Mouse (Mus musculus) kidney, embryonic 16.5 days (tissue): Measurements from ENCODE around the gene Cog3. TPM values are rescaled to one million over a fixed set of nuclear protein-coding genes. Genes with fewer than 3 reads are reported as not detected.

Experiments
- ATAC-seq: fragments of 200-750 bp; cut with Nextera tagmentation; 2 replicates; pipeline ENCODE4 v1.8.0; 2017; ENCODE audit warnings: moderate TSS enrichment; ENCODE audit not compliant: low FRiP score, low TSS enrichment
- H3K27ac ChIP-seq: fragments of 300-500 bp; sonication (generic); 2 replicates; pipeline ENCODE4 v1.5.1; 2014; ENCODE audit warnings: low read length
- H3K27me3 ChIP-seq: fragments of 300-500 bp; sonication (generic); 2 replicates; pipeline ENCODE4 v1.6.1; 2014; ENCODE audit warnings: low read length, control low read depth, mixed read lengths; ENCODE audit not compliant: insufficient read depth
- H3K36me3 ChIP-seq: fragments of 300-500 bp; sonication (generic); 2 replicates; pipeline ENCODE4 v1.6.1; 2014; ENCODE audit warnings: low read length, control low read depth, mixed read lengths; ENCODE audit not compliant: insufficient read depth
- H3K4me1 ChIP-seq: fragments of 300-500 bp; sonication (generic); 2 replicates; pipeline ENCODE4 v1.6.1; 2014; ENCODE audit warnings: low read length, control low read depth, mixed read lengths; ENCODE audit not compliant: insufficient read depth
- H3K4me2 ChIP-seq: fragments of 300-500 bp; sonication (generic); replicated peaks from 2 replicates; pipeline ENCODE4 v1.6.1; 2014; ENCODE audit warnings: low read depth, low read length
- H3K4me3 ChIP-seq: fragments of 300-500 bp; sonication (generic); 2 replicates; pipeline ENCODE4 v1.5.1; 2014; ENCODE audit warnings: mild to moderate bottlenecking, low read length
- H3K9ac ChIP-seq: fragments of 300-500 bp; sonication (generic); replicated peaks from 2 replicates; pipeline ENCODE4 v1.6.1; 2014; ENCODE audit warnings: low read length
- H3K9me3 ChIP-seq: fragments of 300-500 bp; sonication (generic); 2 replicates; pipeline ENCODE4 v1.6.1; 2016; ENCODE audit warnings: low read length, control low read depth
- WGBS: fragments of 180-500 bp; shearing (Covaris S2); extraction: QIAGEN DNeasy Blood & Tissue Kit; methylation state at CpG from one replicate; pipeline ENCODE4 v1.1.7; 2014; 5-methylcytosine and 5-hydroxymethylcytosine counted together
- polyA plus RNA-seq: library from polyadenylated mRNA; unstranded; fragments of >200 nt; fragmentation: Nextera tagmentation; extraction: Ambion mirVana; gene quantifications from 2 replicates; pipeline ENCODE4 v1.2.1, GENCODE M21; 2015

Gene Cog3
- polyA plus RNA-seq, 1 experiment from 2014 or later: 25.2 TPM

DNA sequence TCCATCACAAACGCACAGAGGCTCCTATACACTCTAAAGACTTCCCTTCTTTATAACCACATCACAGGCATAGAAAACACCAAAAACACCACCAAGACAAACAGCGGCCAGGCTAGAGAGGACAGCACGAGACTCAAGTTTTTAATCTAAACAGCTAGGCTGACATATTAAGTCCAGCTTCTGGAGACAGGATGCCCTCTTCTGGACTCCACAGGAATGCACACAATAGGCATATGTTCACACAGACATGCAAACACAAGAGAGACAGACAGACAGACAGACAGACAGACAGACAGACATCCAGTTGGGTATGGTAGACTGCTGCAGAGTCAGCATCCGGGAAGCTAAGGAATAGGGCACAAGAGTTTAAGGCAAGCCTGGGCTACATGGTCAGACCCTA is 40.7 kb downstream of the Cog3 start:
- 73% methylated on average over 4 of the region's 4 CpGs for WGBS
- Histone ChIP-seq H3K4me2 (no peak overlapping the region), H3K4me1 (no peaks in the 10 kb centered on the region), H3K27me3 (no peaks in the 10 kb centered on the region), H3K36me3 (peaks cover 59% of the 10 kb centered on the region), H3K4me3 (no peak overlapping the region), H3K9ac (no peak overlapping the region), H3K27ac (no peak overlapping the region), H3K9me3 (no peaks in the 10 kb centered on the region)
- no peak for ATAC-seq

DNA sequence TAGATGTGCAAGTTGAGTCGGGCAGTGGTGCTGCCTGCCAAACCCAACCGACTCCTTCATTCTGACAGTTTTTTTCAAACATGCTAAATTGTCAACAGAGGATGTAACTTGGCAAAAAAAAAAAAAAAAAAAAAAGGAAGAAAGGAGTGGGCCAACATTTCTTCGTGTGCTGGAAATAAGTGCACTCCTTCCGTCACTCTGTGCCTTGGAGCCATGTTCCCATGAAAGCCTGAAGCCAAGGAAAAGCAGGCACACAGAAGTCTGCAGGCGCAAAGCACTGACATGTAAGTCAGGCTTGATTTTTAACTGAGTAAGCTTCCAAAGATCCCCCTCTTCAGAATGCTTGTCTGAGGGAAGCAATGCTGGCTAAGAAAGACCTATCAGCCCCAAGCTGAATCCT is 41.6 kb downstream of the Cog3 start:
- no peak overlapping the region for H3K4me3 ChIP-seq
- 0 out of 2 replicates have a peak, but pooled peaks cover 8% of the 10 kb centered on the region for H3K4me1 ChIP-seq
- 67% methylated on average over 5 of the region's 5 CpGs for WGBS
- 0 out of 2 replicates have a peak overlapping the region, but pooled peaks have one; percentile 46 for H3K27ac ChIP-seq
- no peak for ATAC-seq
- H3K36me3 ChIP-seq: peaks cover 52% of the 10 kb centered on the region
- no peak overlapping the region for H3K9ac ChIP-seq
- no peak overlapping the region for H3K4me2 ChIP-seq
- H3K9me3 ChIP-seq: no peaks in the 10 kb centered on the region
- no peaks in the 10 kb centered on the region for H3K27me3 ChIP-seq

DNA sequence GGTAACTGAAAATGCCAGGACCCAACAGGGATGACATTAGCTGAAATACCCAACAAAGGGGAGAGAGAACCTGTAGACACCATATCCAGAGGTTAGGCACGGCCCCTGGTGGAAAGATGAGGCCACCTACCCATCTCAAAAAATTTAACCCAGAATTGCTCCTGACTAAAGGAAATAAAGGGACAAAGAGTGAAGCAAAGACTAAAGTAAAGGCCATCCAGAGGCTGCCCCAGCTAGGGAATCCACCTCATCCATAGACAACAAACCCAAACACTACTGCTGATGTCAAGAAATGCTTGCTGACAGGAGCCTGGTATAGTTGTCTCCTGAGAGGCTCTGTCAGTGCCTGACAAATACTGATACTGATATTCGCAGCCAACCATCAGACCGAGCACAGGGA is 42.6 kb downstream of the Cog3 start:
- ATAC-seq: no peak
- H3K36me3 ChIP-seq: peaks cover 47% of the 10 kb centered on the region
- WGBS: 94% methylated on average over 3 of the region's 3 CpGs
- H3K4me2 ChIP-seq: no peak overlapping the region
- no peak overlapping the region for H3K4me3 ChIP-seq
- H3K4me1 ChIP-seq: 0 out of 2 replicates have a peak, but pooled peaks cover 10% of the 10 kb centered on the region
- no peak overlapping the region for H3K27ac ChIP-seq
- H3K27me3 ChIP-seq: no peaks in the 10 kb centered on the region
- no peak overlapping the region for H3K9ac ChIP-seq
- no peaks in the 10 kb centered on the region for H3K9me3 ChIP-seq

DNA sequence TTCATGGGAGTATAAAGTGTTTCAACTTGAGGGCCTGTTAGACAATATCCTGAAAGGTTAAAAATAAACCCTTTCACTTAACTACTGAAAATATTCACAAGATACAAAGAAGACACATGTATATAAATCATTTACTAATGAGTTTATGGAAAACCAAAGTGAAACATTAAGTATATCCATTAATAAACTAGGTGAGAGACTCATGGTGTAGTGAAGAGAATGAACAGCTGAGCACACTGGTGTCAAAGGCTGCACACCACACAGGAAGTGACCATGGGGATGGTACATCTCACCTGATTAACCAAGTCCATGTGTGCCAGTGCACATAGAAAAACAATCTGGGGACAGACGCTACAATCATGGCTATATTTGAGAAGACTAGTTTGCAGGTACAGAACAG is 45.3 kb downstream of the Cog3 start:
- peak; percentile 70; the same call in 1 of the 2 replicates for ATAC-seq
- H3K27ac ChIP-seq: peak overlapping the region; percentile 55; the same call in 1 of the 2 replicates
- 68% methylated on average over 1 of the region's 1 CpGs for WGBS

DNA sequence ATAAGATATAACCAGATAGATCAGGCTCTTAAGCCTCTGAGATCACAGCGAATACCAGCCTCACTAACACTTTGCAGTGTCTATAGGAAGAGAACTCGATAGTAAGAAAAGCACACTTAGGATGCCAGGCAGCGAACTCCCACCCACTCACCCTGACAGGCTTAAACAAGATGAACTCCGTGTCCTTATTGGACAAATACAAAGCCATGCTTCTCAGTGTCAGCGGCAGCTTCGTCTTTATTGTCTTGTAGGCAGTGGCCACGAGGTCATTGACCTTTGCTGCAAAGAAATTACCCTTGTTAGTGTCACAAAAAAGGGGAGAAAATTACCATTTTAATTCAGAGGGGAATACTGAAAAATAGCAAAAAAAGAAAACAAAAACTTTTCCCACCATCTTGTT is 46.5 kb downstream of the Cog3 start:
- Histone ChIP-seq H3K9me3 (no peaks in the 10 kb centered on the region), H3K27me3 (no peaks in the 10 kb centered on the region), H3K36me3 (peaks cover 41% of the 10 kb centered on the region), H3K9ac (no peak overlapping the region), H3K4me1 (0 out of 2 replicates have a peak, but pooled peaks cover 10% of the 10 kb centered on the region), H3K27ac (peak overlapping the region; percentile 80), H3K4me2 (no peak overlapping the region), H3K4me3 (no peak overlapping the region)
- ATAC-seq: no peak
- 38% methylated on average over 7 of the region's 7 CpGs for WGBS

More for the DNA sequence above, 45.3 kb downstream of the Cog3 start:
- H3K4me3 ChIP-seq: no peak overlapping the region
- H3K9ac ChIP-seq: no peak overlapping the region
- no peaks in the 10 kb centered on the region for H3K9me3 ChIP-seq
- H3K36me3 ChIP-seq: peaks cover 33% of the 10 kb centered on the region
- H3K27me3 ChIP-seq: no peaks in the 10 kb centered on the region
- 0 out of 2 replicates have a peak, but pooled peaks cover 10% of the 10 kb centered on the region for H3K4me1 ChIP-seq
- H3K4me2 ChIP-seq: no peak overlapping the region

- no peak overlapping the region for H3K4me2 ChIP-seq
- 0 out of 2 replicates have a peak, but pooled peaks cover 10% of the 10 kb centered on the region for H3K4me1 ChIP-seq
- no peak overlapping the region for H3K4me3 ChIP-seq
- H3K36me3 ChIP-seq: peaks cover 36% of the 10 kb centered on the region
- ATAC-seq: peak; percentile 87
- no peaks in the 10 kb centered on the region for H3K27me3 ChIP-seq
- H3K9me3 ChIP-seq: no peaks in the 10 kb centered on the region
- WGBS: 49% methylated on average over 4 of the region's 4 CpGs
- peak overlapping the region; percentile 63; the same call in 1 of the 2 replicates for H3K27ac ChIP-seq
- no peak overlapping the region for H3K9ac ChIP-seq
Measured at GRCm38 (mm10) chr14:75706647-75707046, 47.7 kb downstream of the Cog3 start.

- H3K27me3 ChIP-seq: no peaks in the 10 kb centered on the region
- ATAC-seq: no peak
- H3K4me1 ChIP-seq: no peaks in the 10 kb centered on the region
- no peak overlapping the region for H3K27ac ChIP-seq
- no peak overlapping the region for H3K4me2 ChIP-seq
- peaks cover 8% of the 10 kb centered on the region for H3K36me3 ChIP-seq
- no peak overlapping the region for H3K4me3 ChIP-seq
- WGBS: 52% methylated on average over 1 of the region's 1 CpGs
- H3K9ac ChIP-seq: no peak overlapping the region
- H3K9me3 ChIP-seq: no peaks in the 10 kb centered on the region
Measured at GRCm38 (mm10) chr14:75697928-75698327, 56.4 kb downstream of the Cog3 start.

DNA sequence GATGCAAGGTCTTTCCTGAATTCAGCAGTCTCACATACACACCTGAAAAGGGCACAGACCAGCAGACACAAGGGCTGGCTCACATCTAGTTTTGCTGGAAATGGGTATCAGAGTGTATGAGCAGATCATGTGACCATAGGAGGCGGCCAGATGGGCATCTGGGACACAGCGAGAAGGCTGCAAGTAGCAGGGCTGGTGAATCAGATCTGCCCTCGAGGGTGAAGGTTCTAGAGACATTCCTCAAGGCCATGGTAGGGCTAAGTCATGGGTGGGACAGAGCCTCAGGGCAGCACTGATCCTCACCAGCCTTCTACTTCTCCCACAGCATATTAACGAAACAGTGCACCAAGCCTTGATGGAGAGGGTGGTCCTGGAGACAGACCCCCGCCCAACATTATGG is 58.2 kb downstream of the Cog3 start:
- Histone ChIP-seq H3K4me1 (no peaks in the 10 kb centered on the region), H3K9me3 (no peaks in the 10 kb centered on the region), H3K4me3 (no peak overlapping the region), H3K9ac (no peak overlapping the region), H3K27me3 (no peaks in the 10 kb centered on the region), H3K27ac (no peak overlapping the region), H3K36me3 (peaks cover 1% of the 10 kb centered on the region), H3K4me2 (no peak overlapping the region)
- ATAC-seq: no peak
- WGBS: 77% methylated on average over 5 of the region's 5 CpGs

DNA sequence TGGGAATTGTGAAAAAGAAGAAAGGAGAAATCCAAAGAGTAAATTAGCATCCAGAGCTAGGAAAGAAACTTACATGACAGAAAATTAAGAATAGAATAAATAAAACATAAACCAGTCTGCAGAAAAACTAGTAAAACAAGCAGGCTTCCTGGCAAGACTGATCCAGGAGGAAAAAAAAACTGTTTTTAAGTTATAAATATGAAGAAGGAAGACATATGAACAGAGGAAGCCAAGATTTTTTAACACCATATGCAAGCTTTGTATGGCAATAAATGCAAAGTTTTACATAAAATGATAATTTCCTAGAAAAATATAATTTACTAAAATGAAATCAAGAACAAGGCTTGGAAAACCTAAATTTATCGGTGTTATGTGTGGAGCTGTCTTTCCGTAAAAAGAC is 63.9 kb downstream of the Cog3 start:
- no peaks in the 10 kb centered on the region for H3K36me3 ChIP-seq
- H3K4me2 ChIP-seq: no peak overlapping the region
- no peak for ATAC-seq
- WGBS: 88% methylated on average over 2 of the region's 2 CpGs
- H3K9ac ChIP-seq: no peak overlapping the region
- H3K4me1 ChIP-seq: no peaks in the 10 kb centered on the region
- H3K9me3 ChIP-seq: no peaks in the 10 kb centered on the region
- no peaks in the 10 kb centered on the region for H3K27me3 ChIP-seq
- no peak overlapping the region for H3K4me3 ChIP-seq
- H3K27ac ChIP-seq: no peak overlapping the region

DNA sequence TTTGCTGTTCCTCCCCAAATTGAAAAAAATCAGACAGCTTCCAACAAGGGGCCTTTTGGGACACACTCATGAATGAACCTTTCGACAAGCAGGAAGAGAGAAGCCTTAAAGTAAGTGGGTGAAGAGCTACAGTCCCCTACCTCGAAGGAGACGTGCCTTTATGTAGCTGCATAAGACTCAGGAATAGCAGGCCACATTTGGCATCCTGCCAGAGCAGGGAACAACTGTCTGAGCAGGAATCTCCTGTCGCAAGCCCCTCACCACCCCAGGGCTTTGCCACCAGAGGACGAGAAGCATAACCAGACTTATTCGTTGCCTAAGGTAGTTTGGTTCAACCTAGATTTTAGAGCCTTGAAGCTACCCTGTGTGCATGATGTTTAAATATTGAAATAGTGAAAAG is 78.0 kb downstream of the Cog3 start:
- H3K27ac ChIP-seq: no peak overlapping the region

More for the DNA sequence above, 78.0 kb downstream of the Cog3 start:
- no peak overlapping the region for H3K9ac ChIP-seq
- no peaks in the 10 kb centered on the region for H3K36me3 ChIP-seq
- ATAC-seq: no peak
- WGBS: 47% methylated on average over 6 of the region's 6 CpGs
- no peaks in the 10 kb centered on the region for H3K27me3 ChIP-seq
- H3K4me1 ChIP-seq: no peaks in the 10 kb centered on the region
- H3K4me3 ChIP-seq: no peak overlapping the region
- H3K9me3 ChIP-seq: no peaks in the 10 kb centered on the region
- no peak overlapping the region for H3K4me2 ChIP-seq
